Mouse (Mus musculus) Muller cell, postnatal 12 days (primary cell): ENCODE results near the gene Gm3233.
"Not testable (repeated sequence)": the region's sequence is repeated elsewhere in the genome, so short reads cannot be mapped to it uniquely, and the experiment has no call there.

Experiments used
- DNase-seq: peaks from one replicate; pipeline ENCODE4 v3.0.0-alpha.2; 2015; ENCODE audit errors: inconsistent ontology term

Gene Gm3233

DNA sequence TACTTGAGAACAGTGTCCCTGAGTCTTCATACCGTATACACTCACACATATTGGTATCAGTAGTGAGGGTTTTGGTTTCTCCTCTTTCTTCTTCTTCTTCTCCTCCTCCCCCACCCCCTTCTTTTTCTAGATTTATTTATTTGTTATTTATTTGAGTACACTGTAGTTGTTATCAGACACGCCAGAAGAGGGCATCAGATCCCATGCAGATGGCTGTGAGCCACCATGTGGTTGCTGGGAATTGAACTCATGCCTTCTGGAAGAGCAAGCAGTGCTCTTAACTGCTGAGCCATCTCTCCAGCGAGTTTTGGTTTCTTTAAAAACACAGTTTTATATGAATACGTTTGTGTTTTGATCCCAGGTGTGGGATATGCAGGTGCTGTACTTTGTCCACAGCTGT, 31.2 kb downstream of the Gm3233 start:
- DNase-seq: no peak

DNA sequence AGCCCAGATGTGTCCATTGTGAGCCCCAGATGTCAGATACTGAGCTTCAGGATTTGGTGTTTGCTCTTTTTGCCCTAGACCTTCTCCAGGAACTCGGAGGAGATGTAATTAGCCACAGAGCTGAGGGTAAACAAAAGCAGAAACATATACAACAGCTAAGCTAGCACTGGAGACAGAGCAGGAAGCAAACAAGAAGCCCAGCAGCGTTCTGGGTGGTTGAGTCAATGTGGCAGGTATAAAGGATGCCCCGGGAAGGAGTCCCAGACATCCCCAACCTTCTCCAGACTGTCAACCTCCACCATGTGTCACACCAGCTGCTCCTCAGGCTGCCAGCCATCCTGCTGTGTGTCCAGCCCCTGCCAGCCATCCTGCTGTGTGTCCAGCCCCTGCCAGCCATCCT, 33.3 kb downstream of the Gm3233 start, which contains the start of gene Gm10100:
Gm10100 (plus strand) TSS at position 301 of the 400 bp plus-strand sequence.
- no peak for DNase-seq

DNA sequence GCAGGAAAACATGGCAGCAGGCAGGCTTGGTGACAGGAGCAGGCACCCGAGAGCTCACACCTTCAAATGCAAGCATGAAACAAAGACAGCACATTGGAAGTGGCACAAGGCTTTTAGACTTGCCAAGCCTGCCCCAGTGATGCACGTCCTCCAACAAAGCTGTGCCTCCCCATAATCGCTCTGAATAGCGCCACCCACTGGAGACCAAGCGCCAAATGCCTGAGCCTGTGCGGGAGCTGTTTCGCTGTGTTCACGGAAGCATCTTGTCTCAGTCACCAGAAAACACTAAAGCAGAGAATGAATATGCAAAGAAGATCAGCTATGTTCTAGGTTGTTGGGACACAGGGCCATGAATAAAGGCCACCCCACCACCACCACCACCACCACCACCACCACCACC, 34.6 kb downstream of the Gm3233 start:
- no peak for DNase-seq

DNA sequence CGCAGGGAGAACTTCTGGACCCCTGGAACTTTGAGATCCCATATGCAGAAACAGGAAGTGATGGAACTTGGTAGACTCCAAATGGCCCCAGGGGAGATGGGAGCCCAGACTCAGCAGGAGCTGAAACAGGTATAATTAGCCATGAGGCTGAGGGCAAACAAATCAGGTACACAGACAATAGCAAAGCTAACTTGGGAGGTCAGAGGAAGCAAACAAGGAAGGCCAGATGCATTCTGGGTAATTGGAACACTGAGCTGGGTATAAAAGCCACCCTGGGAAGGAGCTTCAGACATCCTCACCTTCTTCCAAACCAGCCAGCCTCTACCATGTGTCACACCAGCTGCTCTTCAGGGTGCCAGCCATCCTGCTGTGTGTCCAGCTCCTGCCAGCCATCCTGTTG, 39.2 kb downstream of the Gm3233 start, which contains the start of gene Krtap12-1:
Krtap12-1 (plus strand) TSS at position 301 of the 400 bp plus-strand sequence.
- not testable (repeated sequence) for DNase-seq

DNA sequence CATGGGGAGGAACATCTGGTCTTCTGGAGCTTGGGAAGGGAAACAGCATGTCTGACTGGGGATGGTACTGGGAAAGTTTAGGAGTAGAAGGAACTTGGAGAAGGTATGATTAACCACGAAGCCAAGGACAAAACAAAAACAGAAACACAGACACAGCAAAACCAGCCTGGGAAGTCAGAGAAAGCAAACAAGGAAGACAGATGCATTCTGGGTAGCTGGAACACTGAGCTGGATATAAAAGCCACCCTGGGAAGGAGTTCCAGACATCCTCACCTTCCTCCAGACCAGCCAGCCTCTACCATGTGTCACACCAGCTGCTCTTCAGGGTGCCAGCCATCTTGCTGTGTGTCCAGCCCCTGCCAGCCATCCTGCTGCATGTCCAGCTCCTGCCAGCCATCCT, 44.0 kb downstream of the Gm3233 start, which contains the start of gene Gm10142:
Gm10142 (plus strand) TSS at position 301 of the 400 bp plus-strand sequence.
- no peak for DNase-seq

DNA sequence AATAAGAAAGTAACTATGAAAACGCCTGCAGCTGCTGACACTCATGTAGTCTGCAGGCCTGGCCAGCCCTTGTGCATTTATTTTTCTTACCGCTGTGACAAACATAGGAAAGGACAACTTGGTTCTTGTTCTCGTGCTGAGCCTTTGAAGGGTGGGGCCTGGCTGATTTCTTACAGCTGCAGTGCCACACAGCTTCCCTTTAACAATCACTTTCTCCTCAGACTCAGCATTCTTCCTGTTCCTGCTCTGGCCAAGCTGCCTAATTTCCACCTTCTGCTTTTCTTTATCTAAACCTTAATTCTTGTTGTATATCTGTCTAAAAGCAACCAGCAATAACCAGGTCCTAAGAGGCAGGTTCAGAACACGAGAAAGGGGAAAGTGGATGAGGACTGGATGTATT, 45.7 kb downstream of the Gm3233 start:
- no peak for DNase-seq

DNA sequence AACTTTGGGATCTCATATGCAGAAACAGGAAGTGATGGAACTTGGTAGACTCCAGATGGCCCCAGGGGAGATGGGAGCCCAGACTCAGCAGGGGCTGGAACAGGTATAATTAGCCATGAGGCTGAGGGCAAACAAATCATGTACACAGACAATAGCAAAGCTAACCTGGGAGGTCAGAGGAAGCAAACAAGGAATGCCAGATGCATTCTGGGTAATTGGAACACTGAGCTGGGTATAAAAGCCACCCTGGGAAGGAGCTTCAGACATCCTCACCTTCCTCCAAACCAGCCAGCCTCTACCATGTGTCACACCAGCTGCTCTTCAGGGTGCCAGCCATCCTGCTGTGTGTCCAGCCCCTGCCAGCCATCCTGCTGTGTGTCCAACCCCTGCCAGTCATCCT, 48.3 kb downstream of the Gm3233 start, which contains the start of gene Gm10024:
Gm10024 (plus strand) TSS at position 301 of the 400 bp plus-strand sequence.
- DNase-seq: not testable (repeated sequence)

DNA sequence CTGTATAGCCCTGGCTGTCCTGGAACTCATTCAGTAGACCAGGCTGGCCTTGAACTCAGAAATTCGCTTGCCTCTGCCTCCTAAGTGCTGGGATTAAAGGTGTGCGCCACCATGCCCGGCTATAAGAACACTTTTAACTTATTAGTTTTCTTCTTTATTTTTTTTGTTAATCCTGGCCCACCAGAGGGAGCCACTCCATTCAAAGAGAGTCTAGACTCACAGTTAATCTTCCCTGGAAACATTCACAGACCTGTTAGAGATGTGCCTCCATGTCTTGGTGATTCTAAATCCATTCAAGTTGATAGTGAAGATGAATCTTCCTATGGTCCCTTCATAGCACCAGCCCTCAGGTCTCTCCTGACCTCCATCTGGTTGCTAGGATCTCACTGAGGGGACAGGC, 49.7 kb downstream of the Gm3233 start:
- DNase-seq: no peak
